Mouse (Mus musculus) embryo, embryonic 10.5 days (tissue): ENCODE data around the gene Rack1.
A peak's percentile ranks its signal among the peaks of the same experiment; 100 is the strongest.
"Not testable (repeated sequence)": the region's sequence is repeated elsewhere in the genome, so short reads cannot be mapped to it uniquely, and the experiment has no call there.

Source experiments
- DNase-seq: peaks from one replicate; pipeline ENCODE4 v3.0.0-alpha.2; 2015; ENCODE audit warnings: low spot score

The Rack1 gene

GRCm38 (mm10) chr11:48799921-48800701, at the start of gene Rack1:
TSS of gene Rack1 (plus strand) at chr11:48800332.
- DNase-seq, result peak; percentile 94

- no peak for DNase-seq
Observed at GRCm38 (mm10) chr11:48750428-48750827, 49.7 kb upstream of the Rack1 start.

GRCm38 (mm10) chr11:48753534-48753933, 46.6 kb upstream of the Rack1 start:
- DNase-seq, result not testable (repeated sequence)

GRCm38 (mm10) chr11:48759021-48759420, 41.1 kb upstream of the Rack1 start:
- no peak for DNase-seq

GRCm38 (mm10) chr11:48764119-48764518, 36.0 kb upstream of the Rack1 start:
- DNase-seq, result no peak

- DNase-seq, result no peak
Observed at GRCm38 (mm10) chr11:48767195-48767876, 32.8 kb upstream of the Rack1 start.

- DNase-seq, result peak; percentile 55
Observed at GRCm38 (mm10) chr11:48771691-48772090, 28.4 kb upstream of the Rack1 start.

GRCm38 (mm10) chr11:48774443-48775298, 25.5 kb upstream of the Rack1 start:
- DNase-seq, result peak; percentile 83

- peak; percentile 89 for DNase-seq
Observed at GRCm38 (mm10) chr11:48775483-48775882, 24.6 kb upstream of the Rack1 start.

GRCm38 (mm10) chr11:48776664-48777063, 23.5 kb upstream of the Rack1 start:
- no peak for DNase-seq

GRCm38 (mm10) chr11:48777303-48777702, 22.8 kb upstream of the Rack1 start:
- no peak for DNase-seq

GRCm38 (mm10) chr11:48779450-48779849, 20.7 kb upstream of the Rack1 start:
- peak; percentile 66 for DNase-seq

GRCm38 (mm10) chr11:48782243-48782642, 17.9 kb upstream of the Rack1 start:
- no peak for DNase-seq

GRCm38 (mm10) chr11:48787455-48788211, 12.5 kb upstream of the Rack1 start:
- DNase-seq, result peak; percentile 56

GRCm38 (mm10) chr11:48788311-48789089, 11.6 kb upstream of the Rack1 start:
- DNase-seq, result peak; percentile 93

GRCm38 (mm10) chr11:48789215-48789614, 10.9 kb upstream of the Rack1 start:
- no peak for DNase-seq

- DNase-seq, result peak; percentile 92
Observed at GRCm38 (mm10) chr11:48789973-48790823, 9.9 kb upstream of the Rack1 start.

- no peak for DNase-seq
Observed at GRCm38 (mm10) chr11:48790946-48791345, 9.2 kb upstream of the Rack1 start.

GRCm38 (mm10) chr11:48791894-48792293, 8.2 kb upstream of the Rack1 start:
- not testable (repeated sequence) for DNase-seq

GRCm38 (mm10) chr11:48793184-48793583, 6.9 kb upstream of the Rack1 start:
- DNase-seq, result no peak
